In the genomic region with DNA sequence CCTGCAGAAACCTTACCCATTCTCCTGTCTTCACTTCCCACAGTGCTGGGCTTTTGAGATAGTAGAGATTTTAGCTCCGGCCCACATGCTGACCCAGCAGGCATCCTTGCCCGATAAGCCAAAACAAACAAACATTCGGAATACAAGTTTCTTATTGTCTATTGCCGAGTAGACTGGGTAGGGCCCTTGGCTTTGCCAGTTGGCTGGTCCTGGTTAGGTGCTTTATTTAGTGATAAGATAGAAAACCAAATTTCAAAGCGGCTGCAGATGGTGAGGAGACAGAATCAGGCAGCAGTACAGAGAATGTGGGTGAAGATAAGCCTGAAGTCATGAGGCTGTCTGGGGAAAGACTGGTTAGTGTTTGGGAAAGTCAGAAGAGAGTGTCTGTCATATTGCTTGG, we compare ENCODE assay signal across 26 mouse cellular contexts. TPM values are rescaled to one million over a fixed set of nuclear protein-coding genes. Genes with fewer than 3 reads are reported as not detected.
A peak's percentile ranks its signal among the peaks of the same experiment; 100 is the strongest.
DNase-seq lines count a peak whose midpoint lies in the region; ATAC-seq and TF ChIP-seq lines count a peak whose summit lies in the region.
"Had no signal": no experiment of that assay in that cellular context is flagged by ENCODE, and none has a peak within 500 bp of the region (broad histone marks: within the 10 kb centered on the region; RNA-seq: fewer than 3 reads in every experiment).

No protein-coding gene starts in this region.

- H3K9me3 ChIP-seq in G1E (replicated peaks), result no peaks in the 10 kb centered on the region
- H3K9me3 ChIP-seq in heart, embryonic 13.5 days, result no peaks in the 10 kb centered on the region
- H3K9me3 ChIP-seq in liver, embryonic 12.5 days (replicated peaks), result no peaks in the 10 kb centered on the region
- H3K9me3 ChIP-seq: midbrain, embryonic 15.5 days had no signal

- 8% methylated on average over 5 of the region's 5 CpGs for WGBS in heart, embryonic 13.5 days
- 13% methylated on average over 5 of the region's 5 CpGs for WGBS in liver, embryonic 12.5 days (ENCODE audit: insufficient replicate concordance)

- peak overlapping the region; percentile 65 for H3K27ac ChIP-seq in heart, embryonic 13.5 days (replicated peaks)
- H3K27ac ChIP-seq in liver, embryonic 12.5 days, result 0 out of 2 replicates have a peak overlapping the region, but pooled peaks have one; percentile 20
- H3K27ac ChIP-seq: gastrocnemius, adult 2 months; midbrain, embryonic 15.5 days had no signal

- H3K27me3 ChIP-seq in G1E (ENCODE audit: insufficient read depth, low read length), result no peaks in the 10 kb centered on the region
- no peaks in the 10 kb centered on the region for H3K27me3 ChIP-seq in heart, embryonic 13.5 days (replicated peaks)
- no peaks in the 10 kb centered on the region for H3K27me3 ChIP-seq in liver, embryonic 12.5 days (replicated peaks)
- H3K27me3 ChIP-seq: midbrain, embryonic 15.5 days had no signal

- H3K4me2 ChIP-seq in heart, embryonic 13.5 days, result peak overlapping the region; percentile 56
- peak overlapping the region; percentile 42 for H3K4me2 ChIP-seq in liver, embryonic 12.5 days
- H3K4me2 ChIP-seq: midbrain, embryonic 15.5 days had no signal

- peaks cover 26% of the 10 kb centered on the region for H3K4me1 ChIP-seq in G1E (ENCODE audit: insufficient read depth, low read depth, low read length)
- H3K4me1 ChIP-seq in heart, embryonic 13.5 days, result peaks cover 72% of the 10 kb centered on the region
- peaks cover 61% of the 10 kb centered on the region for H3K4me1 ChIP-seq in liver, embryonic 12.5 days

- peak; percentile 62 for ATAC-seq in G1E (ENCODE audit: extremely low read depth, insufficient number of reproducible peaks, low FRiP score, poor library complexity, severe bottlenecking)
- ATAC-seq in heart, embryonic 13.5 days (ENCODE audit: extremely low read depth, insufficient number of reproducible peaks, low FRiP score, low TSS enrichment), result no peak
- ATAC-seq in liver, embryonic 12.5 days, result peak; percentile 48
- ATAC-seq: forebrain, embryonic 16.5 days; hindbrain, embryonic 16.5 days; midbrain, embryonic 15.5 days had no signal

- TF ChIP-seq CTCF in G1E (IDR thresholded peaks at IDR 0.05; ENCODE audit: low read depth, low read length), result no peak

- H3K36me3 ChIP-seq in G1E (replicated peaks), result peaks cover 33% of the 10 kb centered on the region
- H3K36me3 ChIP-seq in heart, embryonic 13.5 days, result peaks cover 16% of the 10 kb centered on the region
- peaks cover 16% of the 10 kb centered on the region for H3K36me3 ChIP-seq in liver, embryonic 12.5 days

- H3K9ac ChIP-seq in heart, embryonic 13.5 days, result peak overlapping the region; percentile 65
- H3K9ac ChIP-seq in liver, embryonic 12.5 days, result peak overlapping the region; percentile 39; the same call in 1 of the 2 replicates
- H3K9ac ChIP-seq: midbrain, embryonic 15.5 days had no signal

- peak; percentile 88 for DNase-seq in heart, adult 11 months
- no peak for DNase-seq in heart, adult 9 months (ENCODE audit: low spot score in 2 of 2)
- peak; percentile 11 for DNase-seq in G1E (ENCODE audit: low spot score)
- DNase-seq in gastrocnemius, postnatal 25 days, result no peak
- no peak for DNase-seq in kidney, adult 9 months
- DNase-seq in adrenal gland, postnatal 25 days, result no peak
- DNase-seq: adrenal gland, postnatal 14 days; cerebellum, adult 9-11 months; embryo, embryonic 11 days; gastrocnemius, adult 2 months; kidney, adult 11 months; kidney, postnatal 14 days; layer of hippocampus, adult 9-11 months; retina, postnatal 1 day; thymus, postnatal 4 days had no signal

- no peak overlapping the region; the same call in 1 of the 2 replicates for H3K4me3 ChIP-seq in G1E (ENCODE audit: low read depth, low read length)
- H3K4me3 ChIP-seq in heart, embryonic 13.5 days, result peak overlapping the region; percentile 22
- H3K4me3 ChIP-seq in liver, embryonic 12.5 days, result no peak overlapping the region
- H3K4me3 ChIP-seq: gastrocnemius, adult 2 months; midbrain, embryonic 15.5 days had no signal

RNA-seq across cellular contexts. Expression of gene Calu, which starts 4.9 kb away (rescaled TPM):
- 62.8 and 71.9 TPM in 2 replicates for total RNA-seq in G1E (2014; fragmentation: Nextera tagmentation)
- total RNA-seq in G1E (2017), result 107 and 113 TPM in 2 replicates
- 15.6 and 25.4 TPM in 2 replicates for polyA plus RNA-seq in G1E (2012)
- polyA plus RNA-seq in heart, embryonic 13.5 days (2015; fragmentation: Nextera tagmentation; extraction: Ambion mirVana), result 409 and 427 TPM in 2 replicates
- polyA plus RNA-seq in liver, embryonic 12.5 days (2016; fragmentation: Nextera tagmentation; extraction: Ambion mirVana), result 127 and 131 TPM in 2 replicates
- total RNA-seq in gastrocnemius, postnatal 25 days (2021), result 100 to 1,000 TPM in 1 of 2 experiments, 10 to 100 TPM in 1; 99.7 to 108 TPM
- 126 and 127 TPM in 2 replicates for total RNA-seq in adrenal gland, postnatal 25 days (2021)

RNA-seq across cellular contexts. Expression of gene Fam71f1, which starts 33.9 kb away (rescaled TPM):
- total RNA-seq in G1E (2014; fragmentation: Nextera tagmentation) (not detected in 2 replicates), G1E (2017) (0.16 and 0.35 TPM in 2 replicates)
- polyA plus RNA-seq in G1E (2012), result not detected in 2 replicates
- polyA plus RNA-seq in heart, embryonic 13.5 days (2015; fragmentation: Nextera tagmentation; extraction: Ambion mirVana), result 0.21 and 0.32 TPM in 2 replicates
- not detected in 2 replicates for polyA plus RNA-seq in liver, embryonic 12.5 days (2016; fragmentation: Nextera tagmentation; extraction: Ambion mirVana)
- not detected for total RNA-seq in gastrocnemius, postnatal 25 days (2021)
- not detected in 2 replicates for total RNA-seq in adrenal gland, postnatal 25 days (2021)
- total RNA-seq: adrenal gland, postnatal 14 days; gastrocnemius, adult 2 months; heart, postnatal 10 days; left cerebral cortex, adult 8-10 months; megakaryocyte, adult 5-6 weeks; neutrophil, adult 5-6 weeks had no signal
- polyA plus RNA-seq: forebrain, embryonic 16.5 days; hindbrain, embryonic 16.5 days; lung, embryonic 16.5 days; midbrain, embryonic 15.5 days; small intestine, adult 2 months had no signal

RNA-seq across cellular contexts. Expression of gene Opn1sw, which starts 35.5 kb away (rescaled TPM):
- total RNA-seq in G1E (2014; fragmentation: Nextera tagmentation) (not detected in 2 replicates), G1E (2017) (0.27 TPM in 1 of 2 replicates, not detected in the other)
- not detected in 2 replicates for polyA plus RNA-seq in G1E (2012)
- 0.51 and 0.55 TPM in 2 replicates for polyA plus RNA-seq in heart, embryonic 13.5 days (2015; fragmentation: Nextera tagmentation; extraction: Ambion mirVana)
- 0.08 TPM in 1 of 2 replicates, not detected in the other for polyA plus RNA-seq in liver, embryonic 12.5 days (2016; fragmentation: Nextera tagmentation; extraction: Ambion mirVana)
- total RNA-seq in gastrocnemius, postnatal 25 days (2021), result under 1 TPM; 0.13 to 0.32 TPM
- 0.12 TPM in 1 of 2 replicates, not detected in the other for total RNA-seq in adrenal gland, postnatal 25 days (2021)
- total RNA-seq: adrenal gland, postnatal 14 days; heart, postnatal 10 days; megakaryocyte, adult 5-6 weeks; neutrophil, adult 5-6 weeks had no signal

RNA-seq across cellular contexts. Expression of gene Ccdc136, which starts 43.3 kb away (rescaled TPM):
- total RNA-seq in G1E (2014; fragmentation: Nextera tagmentation) (not detected in 2 replicates), G1E (2017) (0.11 and 0.23 TPM in 2 replicates)
- 0.02 and 0.04 TPM in 2 replicates for polyA plus RNA-seq in G1E (2012)
- polyA plus RNA-seq in heart, embryonic 13.5 days (2015; fragmentation: Nextera tagmentation; extraction: Ambion mirVana), result 24.0 and 27.6 TPM in 2 replicates
- polyA plus RNA-seq in liver, embryonic 12.5 days (2016; fragmentation: Nextera tagmentation; extraction: Ambion mirVana), result 0.94 and 1.8 TPM in 2 replicates
- 10 to 100 TPM in 1 of 2 experiments, 1 to 10 TPM in 1; 8.0 to 14.1 TPM for total RNA-seq in gastrocnemius, postnatal 25 days (2021)
- 3.6 and 4.7 TPM in 2 replicates for total RNA-seq in adrenal gland, postnatal 25 days (2021)
- total RNA-seq: neutrophil, adult 5-6 weeks had no signal

Comparison
In these comparisons a context has a peak if more than half of its experiments do, and no peak if none do; other contexts are left out.
1. DNase-seq: peak in heart, adult 11 months (single experiment) and G1E (single experiment); none in heart, adult 9 months (0 of 2), gastrocnemius, postnatal 25 days (single experiment), kidney, adult 9 months (single experiment) and adrenal gland, postnatal 25 days (single experiment).